Mouse (Mus musculus) right cerebral cortex, postnatal 14 days (tissue): Measurements from ENCODE around the gene Tmem125.
"Not testable (repeated sequence)": the region's sequence is repeated elsewhere in the genome, so short reads cannot be mapped to it uniquely, and the experiment has no call there.

ENCODE experiments used
- DNase-seq: peaks from one replicate; pipeline ENCODE4 v3.0.0; 2022

The Tmem125 gene

GRCm38 (mm10) chr4:118533605-118534004 is 10.2 kb downstream of the Tmem125 start:
- DNase-seq: no peak

GRCm38 (mm10) chr4:118533156-118533555 is 10.7 kb downstream of the Tmem125 start:
- DNase-seq: no peak

GRCm38 (mm10) chr4:118532663-118533062 is 11.2 kb downstream of the Tmem125 start:
- DNase-seq: no peak

GRCm38 (mm10) chr4:118527720-118528119 is 16.1 kb downstream of the Tmem125 start:
- no peak for DNase-seq

GRCm38 (mm10) chr4:118527335-118527681 is 16.5 kb downstream of the Tmem125 start:
- DNase-seq: no peak

GRCm38 (mm10) chr4:118526408-118527334 is 17.2 kb downstream of the Tmem125 start, which contains the start of gene 2610528J11Rik:
Gene 2610528J11Rik (plus strand): TSS chr4:118526999.
- no peak for DNase-seq

- DNase-seq: no peak
Measured at GRCm38 (mm10) chr4:118525779-118526178, 18.1 kb downstream of the Tmem125 start.

GRCm38 (mm10) chr4:118523976-118524375 is 19.9 kb downstream of the Tmem125 start:
- no peak for DNase-seq

- no peak for DNase-seq
Measured at GRCm38 (mm10) chr4:118522248-118522647, 21.6 kb downstream of the Tmem125 start.

- no peak for DNase-seq
Measured at GRCm38 (mm10) chr4:118518208-118518607, 25.6 kb downstream of the Tmem125 start.

- no peak for DNase-seq
Measured at GRCm38 (mm10) chr4:118517497-118518146, 26.2 kb downstream of the Tmem125 start.

- no peak for DNase-seq
Measured at GRCm38 (mm10) chr4:118516699-118517496, 26.9 kb downstream of the Tmem125 start.

GRCm38 (mm10) chr4:118509050-118509449 is 34.8 kb downstream of the Tmem125 start:
- DNase-seq: no peak

GRCm38 (mm10) chr4:118507171-118507570 is 36.7 kb downstream of the Tmem125 start:
- not testable (repeated sequence) for DNase-seq

- no peak for DNase-seq
Measured at GRCm38 (mm10) chr4:118505551-118505950, 38.3 kb downstream of the Tmem125 start.

GRCm38 (mm10) chr4:118500792-118501191 is 43.1 kb downstream of the Tmem125 start:
- no peak for DNase-seq

- no peak for DNase-seq
Measured at GRCm38 (mm10) chr4:118500171-118500724, 43.6 kb downstream of the Tmem125 start.
